Mouse (Mus musculus) CH12.LX (cell line): ENCODE measurements around the gene Apba1. TPM values are rescaled to one million over a fixed set of nuclear protein-coding genes. Genes with fewer than 3 reads are reported as not detected.

Experiments
- DNase-seq: peaks from one replicate; pipeline ENCODE4 v3.0.0-alpha.2; 2013; ENCODE audit errors: extremely low read depth
- H3K27ac ChIP-seq: 2 replicates; pipeline ENCODE4 v1.5.1; 2012; ENCODE audit warnings: low read depth, mild to moderate bottlenecking, control low read depth, moderate library complexity; ENCODE audit not compliant: insufficient read depth
- H3K27me3 ChIP-seq: replicated peaks from 2 replicates; pipeline ENCODE3; 2012; ENCODE audit warnings: inconsistent platforms
- H3K36me3 ChIP-seq, 2 experiments: replicated peaks in 1 of 2; 2 replicates each; pipeline versions ENCODE3 to v1.6.1; 2012; ENCODE audit warnings: inconsistent platforms in 1 of 2, low read length in 1 of 2, mild to moderate bottlenecking in 1 of 2, mixed read lengths in 1 of 2, moderate library complexity in 1 of 2; ENCODE audit not compliant: control insufficient read depth in 1 of 2, insufficient read depth in 1 of 2
- H3K4me1 ChIP-seq, 2 experiments: 2 replicates each; pipeline ENCODE4 v1.6.1; 2012; ENCODE audit warnings: inconsistent platforms in 1 of 2, moderate library complexity in 1 of 2; ENCODE audit not compliant: insufficient read depth in 2 of 2, control insufficient read depth in 1 of 2
- H3K4me2 ChIP-seq: 2 replicates; pipeline ENCODE4 v1.6.1; 2012; ENCODE audit warnings: low read depth, mild to moderate bottlenecking, control low read depth; ENCODE audit not compliant: poor library complexity, insufficient read depth, severe bottlenecking
- H3K4me3 ChIP-seq, 3 experiments: fragments of 150-350 bp in 1 of 3; sonication (generic) in 1 of 3; replicated peaks in 1 of 3; 2 replicates each; pipeline versions ENCODE3 to v1.5.1; 2011 to 2012; ENCODE audit warnings: low read depth in 2 of 3, low read length in 2 of 3, mild to moderate bottlenecking in 2 of 3, moderate library complexity in 2 of 3, control low read depth in 1 of 3, improper control_type of control experiment in 1 of 3, inconsistent platforms in 1 of 3, mixed read lengths in 1 of 3; ENCODE audit not compliant: poor library complexity in 1 of 3
- H3K79me2 ChIP-seq: replicated peaks from 2 replicates; pipeline ENCODE4 v1.6.1; 2012; ENCODE audit warnings: mild to moderate bottlenecking, moderate library complexity; ENCODE audit not compliant: control insufficient read depth, poor library complexity, insufficient read depth, severe bottlenecking; ENCODE audit errors: extremely low read depth
- H3K9ac ChIP-seq: 2 replicates; pipeline ENCODE4 v1.6.1; 2012; ENCODE audit warnings: low read depth, mild to moderate bottlenecking, control low read depth, moderate library complexity; ENCODE audit not compliant: insufficient read depth
- H3K9me3 ChIP-seq: replicated peaks from 2 replicates; pipeline ENCODE3; 2012; ENCODE audit warnings: low read length, inconsistent platforms, mixed read lengths
- CHD2 ChIP-seq: IDR thresholded peaks from 2 replicates; pipeline ENCODE4 v1.6.1; 2011; ENCODE audit warnings: low read length, improper control_type of control experiment
- CTCF ChIP-seq, 2 experiments: IDR thresholded peaks in 1 of 2; conservative IDR thresholded peaks in 1 of 2; 2 replicates each; pipeline ENCODE4 v1.5.1; 2011 to 2012; ENCODE audit warnings: low read depth in 2 of 2, low read length in 2 of 2, improper control_type of control experiment in 1 of 2, inconsistent platforms in 1 of 2, mild to moderate bottlenecking in 1 of 2, moderate library complexity in 1 of 2
- E2F4 ChIP-seq: IDR thresholded peaks from 2 replicates; pipeline ENCODE4 v1.6.1; 2011; ENCODE audit warnings: low read depth, low read length, improper control_type of control experiment; ENCODE audit not compliant: insufficient replicate concordance
- ELF1 ChIP-seq: IDR thresholded peaks from 2 replicates; pipeline ENCODE4 v1.6.1; 2014; ENCODE audit warnings: low read depth, mild to moderate bottlenecking, inconsistent platforms, low read length, improper control_type of control experiment
- ETS1 ChIP-seq: conservative IDR thresholded peaks from 2 replicates; pipeline ENCODE4 v1.6.1; 2012; ENCODE audit warnings: low read depth, mild to moderate bottlenecking, inconsistent platforms, low read length, improper control_type of control experiment, moderate library complexity
- IRF4 ChIP-seq: IDR thresholded peaks from 2 replicates; pipeline ENCODE4 v1.6.1; 2014; ENCODE audit warnings: low read depth, mild to moderate bottlenecking, inconsistent platforms, low read length, improper control_type of control experiment
- JUN ChIP-seq: IDR thresholded peaks from 2 replicates; pipeline ENCODE4 v1.6.1; 2011; ENCODE audit warnings: low read depth, mild to moderate bottlenecking, low read length, improper control_type of control experiment, moderate library complexity; ENCODE audit not compliant: insufficient read depth
- KAT2A ChIP-seq: IDR thresholded peaks from 2 replicates; pipeline ENCODE4 v1.6.1; 2012; ENCODE audit warnings: low read length, improper control_type of control experiment, inconsistent platforms; ENCODE audit not compliant: insufficient replicate concordance
- MAX ChIP-seq: IDR thresholded peaks from 2 replicates; pipeline ENCODE4 v1.6.1; 2011; ENCODE audit warnings: low read length, improper control_type of control experiment
- MYC ChIP-seq: IDR thresholded peaks from 2 replicates; pipeline ENCODE4 v1.6.1; 2011; ENCODE audit warnings: low read depth, mild to moderate bottlenecking, improper control_type of control experiment, low read length
- POLR2AphosphoS2 ChIP-seq: IDR thresholded peaks from 2 replicates; pipeline ENCODE4 v1.6.1; 2011; ENCODE audit warnings: low read depth, low read length, improper control_type of control experiment
- RCOR1 ChIP-seq: conservative IDR thresholded peaks from 2 replicates; pipeline ENCODE4 v1.6.1; 2012; ENCODE audit warnings: low read depth, mild to moderate bottlenecking, inconsistent platforms, low read length, improper control_type of control experiment
- SMC3 ChIP-seq: IDR thresholded peaks from 2 replicates; pipeline ENCODE4 v1.6.1; 2011; ENCODE audit warnings: low read depth, low read length, improper control_type of control experiment
- TBP ChIP-seq: conservative IDR thresholded peaks from 2 replicates; pipeline ENCODE4 v1.6.1; 2011; ENCODE audit warnings: low read depth, low read length, improper control_type of control experiment
- UBTF ChIP-seq: IDR thresholded peaks from 2 replicates; pipeline ENCODE4 v1.6.1; 2012; ENCODE audit warnings: low read depth, mild to moderate bottlenecking, inconsistent platforms, low read length, improper control_type of control experiment, moderate library complexity
- ZC3H11A ChIP-seq: IDR thresholded peaks from 2 replicates; pipeline ENCODE4 v1.6.1; 2012; ENCODE audit warnings: low read depth, mild to moderate bottlenecking, inconsistent platforms, low read length, improper control_type of control experiment
- ZKSCAN1 ChIP-seq: IDR thresholded peaks from 2 replicates; pipeline ENCODE4 v1.6.1; 2012; ENCODE audit warnings: low read depth, inconsistent platforms, low read length, improper control_type of control experiment, borderline replicate concordance
- dilution Hi-C: fragments of 300-500 bp; cut with MboI; formaldehyde crosslinking; loops from 2 replicates; pipeline ENCODE4 v1.14.3; 2020; ENCODE audit warnings: low sequenced_read_pairs; ENCODE audit not compliant: extremely low pct_unique_long_range_greater_than_20kb, extremely low pct_ligation_motif_present
- in situ Hi-C: fragments of 300-500 bp; cut with MboI; formaldehyde crosslinking; loops from 3 replicates; pipeline ENCODE4 v1.14.3; 2019; ENCODE audit warnings: low sequenced_read_pairs, low pct_ligation_motif_present, low pct_unique_long_range_greater_than_20kb, mixed read lengths
- polyA plus RNA-seq: library from polyadenylated mRNA; unstranded; fragments of >175 nt; gene quantifications from 2 replicates; pipeline ENCODE4 v1.2.1, GENCODE M21; 2012; ENCODE audit warnings: low read depth; ENCODE audit not compliant: insufficient read length
- total RNA-seq, 2 experiments: library from RNA; depleted of rRNA; stranded (reverse); fragments of 300-350 nt in 1 of 2; fragments of >200 nt in 1 of 2; gene quantifications; 2 replicates each; pipeline ENCODE4 v1.2.3; 2012 to 2014

The Apba1 gene
- total and polyA plus RNA-seq, 3 experiments: 0.08 to 0.24 (median 0.09) TPM

- in situ Hi-C loops: no loop called here
- dilution Hi-C loops: no loop called here
- H3K4me1 ChIP-seq: 0 out of 4 replicates have a peak, but pooled peaks cover 0 to 3% of the 10 kb centered on the region in 2 experiments
- no peak overlapping the region for H3K4me3 ChIP-seq
- no peak for DNase-seq
- no peaks in the 10 kb centered on the region for H3K36me3 ChIP-seq
- H3K27ac ChIP-seq: no peak overlapping the region
- no peak overlapping the region for H3K4me2 ChIP-seq
- no peaks in the 10 kb centered on the region for H3K27me3 ChIP-seq
- no peak overlapping the region for H3K9ac ChIP-seq
- TF ChIP-seq KAT2A (no peak), POLR2AphosphoS2 (no peak), UBTF (no peak), MAX (no peak), JUN (no peak), SMC3 (no peak), IRF4 (no peak), ELF1 (no peak), RCOR1 (no peak), ZKSCAN1 (no peak), E2F4 (no peak), CHD2 (no peak), ZC3H11A (no peak), MYC (no peak), TBP (no peak), ETS1 (no peak)
- TF ChIP-seq, all 38 proteins: peak for 0
- Histone ChIP-seq H3K79me2 (no peaks in the 10 kb centered on the region), H3K9me3 (no peaks in the 10 kb centered on the region)
Observed at GRCm38 (mm10) chr19:23822497-23822896, 63.8 kb downstream of the Apba1 start.

GRCm38 (mm10) chr19:23823533-23823932 lies 64.8 kb downstream of the Apba1 start:
- H3K4me2 ChIP-seq: no peak overlapping the region
- H3K4me1 ChIP-seq: 0 out of 4 replicates have a peak, but pooled peaks cover 0 to 3% of the 10 kb centered on the region in 2 experiments
- no peak overlapping the region for H3K9ac ChIP-seq
- no peaks in the 10 kb centered on the region for H3K9me3 ChIP-seq
- no peak for DNase-seq
- H3K27ac ChIP-seq: no peak overlapping the region
- H3K4me3 ChIP-seq: no peak overlapping the region
- H3K79me2 ChIP-seq: no peaks in the 10 kb centered on the region
- dilution Hi-C loops: no loop called here
- no peak for TF ChIP-seq CTCF (conservative IDR thresholded peaks at IDR 0.05 in 1 of 2, IDR thresholded peaks at IDR 0.05 in 1 of 2; ENCODE audit: low read depth in 2 of 2, low read length in 2 of 2)
- in situ Hi-C loops: no loop called here
- H3K27me3 ChIP-seq: no peaks in the 10 kb centered on the region
- H3K36me3 ChIP-seq: no peaks in the 10 kb centered on the region
